Mouse (Mus musculus) lung, postnatal 0 days (tissue): ENCODE measurements around the gene H1foo.
A peak's percentile ranks its signal among the peaks of the same experiment; 100 is the strongest.

Source experiments
- CTCF ChIP-seq: IDR thresholded peaks from 2 replicates; pipeline ENCODE4 v1.5.1; 2016; ENCODE audit warnings: antibody characterized with exemption, mild to moderate bottlenecking
- EP300 ChIP-seq: IDR thresholded peaks from 2 replicates; pipeline ENCODE4 v1.6.1; 2016; ENCODE audit warnings: antibody characterized with exemption, mild to moderate bottlenecking, control low read depth

DNA sequence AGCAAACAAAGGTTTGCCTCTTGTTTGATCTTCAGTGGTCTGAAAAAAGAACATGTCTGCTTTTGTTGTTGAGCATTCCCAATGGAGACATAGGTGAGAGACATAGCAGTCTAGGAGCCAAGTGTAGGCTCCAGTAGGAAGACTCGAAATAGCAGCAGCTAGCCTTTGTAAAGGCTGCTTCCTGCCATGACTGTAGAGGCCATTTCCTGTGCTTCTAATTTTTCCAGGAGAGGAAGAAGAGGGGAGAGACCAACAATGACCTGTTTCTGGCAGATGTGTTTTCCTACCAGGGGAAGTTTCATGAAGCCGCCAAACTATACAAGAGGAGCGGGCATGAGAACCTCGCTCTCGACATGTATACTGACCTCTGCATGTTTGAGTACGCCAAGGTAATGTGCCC is 39.2 kb upstream of the H1foo start:
- TF ChIP-seq EP300 (peak; percentile 64; the same call in 1 of the 2 replicates), CTCF (no peak)
